Mouse (Mus musculus) midbrain, embryonic 15.5 days (tissue): ENCODE measurements at regions not wholly inside any gene's neighbourhood (a gene's known extent, or its start where the extent isn't known, plus 50 kb on each side); places are given as distances from the start of the nearest gene placed in this dataset.

Experiments used
- ATAC-seq: fragments of 200-750 bp; cut with Nextera tagmentation; replicated peaks from 2 replicates; pipeline ENCODE4 v1.8.0; 2017; ENCODE audit warnings: moderate TSS enrichment
- H3K27ac ChIP-seq: fragments of 300-500 bp; sonication (generic); 2 replicates; pipeline ENCODE4 v1.5.1; 2015; ENCODE audit warnings: mild to moderate bottlenecking, inconsistent platforms
- H3K27me3 ChIP-seq: fragments of 300-500 bp; sonication (generic); replicated peaks from 2 replicates; pipeline ENCODE4 v1.6.1; 2015; ENCODE audit warnings: inconsistent platforms
- H3K36me3 ChIP-seq: fragments of 300-500 bp; sonication (generic); replicated peaks from 2 replicates; pipeline ENCODE4 v1.6.1; 2015; ENCODE audit warnings: inconsistent platforms
- H3K4me1 ChIP-seq: fragments of 300-500 bp; sonication (generic); 2 replicates; pipeline ENCODE4 v1.6.1; 2015; ENCODE audit warnings: inconsistent platforms
- H3K4me2 ChIP-seq: fragments of 300-500 bp; sonication (generic); 2 replicates; pipeline ENCODE4 v1.6.1; 2015; ENCODE audit warnings: inconsistent platforms, mild to moderate bottlenecking, moderate library complexity
- H3K4me3 ChIP-seq: fragments of 300-500 bp; sonication (generic); 2 replicates; pipeline ENCODE4 v1.5.1; 2015; ENCODE audit warnings: mild to moderate bottlenecking, inconsistent platforms
- H3K9ac ChIP-seq: fragments of 300-500 bp; sonication (generic); 2 replicates; pipeline ENCODE4 v1.6.1; 2015; ENCODE audit warnings: mild to moderate bottlenecking, inconsistent platforms
- H3K9me3 ChIP-seq: fragments of 300-500 bp; sonication (generic); 2 replicates; pipeline ENCODE4 v1.6.1; 2016; ENCODE audit warnings: inconsistent platforms
- WGBS: fragments of 180-500 bp; shearing (Covaris S2); methylation state at CpG from one replicate; pipeline ENCODE4 v1.1.7; 2015; ENCODE audit warnings: mixed read lengths; 5-methylcytosine and 5-hydroxymethylcytosine counted together

DNA sequence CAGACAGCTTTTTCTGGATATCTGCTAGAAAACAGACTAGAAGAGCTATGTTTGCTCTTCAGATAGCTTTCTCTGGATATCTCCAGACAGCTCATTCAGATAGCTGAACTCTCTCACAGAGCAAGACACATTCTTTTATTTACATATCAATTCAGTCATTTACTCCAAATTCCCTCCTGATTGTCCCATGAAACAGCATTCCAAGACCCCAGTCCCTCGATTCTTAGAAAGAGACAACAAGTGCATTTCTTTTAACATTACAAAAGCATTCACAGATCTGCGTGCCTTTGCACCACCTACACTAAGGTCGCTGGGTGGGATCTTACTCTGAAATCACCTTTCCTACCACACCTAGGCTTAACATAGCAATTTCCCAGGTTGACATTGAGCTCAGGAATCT lies 1039.5 kb upstream of the Ddx18 start:
- Histone ChIP-seq H3K4me1 (no peaks in the 10 kb centered on the region), H3K27ac (no peak overlapping the region), H3K4me2 (no peak overlapping the region), H3K36me3 (no peaks in the 10 kb centered on the region), H3K9me3 (no peaks in the 10 kb centered on the region), H3K9ac (no peak overlapping the region), H3K27me3 (no peaks in the 10 kb centered on the region), H3K4me3 (no peak overlapping the region)
- no peak for ATAC-seq
- 52% methylated on average over 3 of the region's 3 CpGs for WGBS

DNA sequence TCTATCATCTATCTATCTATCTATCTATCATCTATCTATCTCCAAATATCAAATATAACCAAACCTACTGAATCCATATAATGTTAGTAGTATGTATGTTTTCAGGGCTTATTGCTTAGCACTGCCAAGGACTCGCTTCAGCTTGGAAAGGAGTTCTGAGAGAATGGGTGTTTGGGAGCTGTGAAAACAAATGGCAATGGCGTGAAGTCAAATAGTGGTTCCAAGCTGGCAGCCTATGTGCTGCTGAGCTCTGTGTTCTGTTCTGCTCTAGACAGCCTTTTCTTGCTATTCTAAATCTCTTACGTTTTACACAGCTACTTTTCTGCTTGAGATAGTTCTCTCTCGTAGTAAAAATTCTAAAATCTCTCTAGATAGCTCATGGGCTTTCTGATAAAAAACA lies 1008.2 kb upstream of the Ddx18 start:
- ATAC-seq = no peak
- H3K36me3 ChIP-seq = no peaks in the 10 kb centered on the region
- WGBS = 76% methylated on average over 4 of the region's 4 CpGs

DNA sequence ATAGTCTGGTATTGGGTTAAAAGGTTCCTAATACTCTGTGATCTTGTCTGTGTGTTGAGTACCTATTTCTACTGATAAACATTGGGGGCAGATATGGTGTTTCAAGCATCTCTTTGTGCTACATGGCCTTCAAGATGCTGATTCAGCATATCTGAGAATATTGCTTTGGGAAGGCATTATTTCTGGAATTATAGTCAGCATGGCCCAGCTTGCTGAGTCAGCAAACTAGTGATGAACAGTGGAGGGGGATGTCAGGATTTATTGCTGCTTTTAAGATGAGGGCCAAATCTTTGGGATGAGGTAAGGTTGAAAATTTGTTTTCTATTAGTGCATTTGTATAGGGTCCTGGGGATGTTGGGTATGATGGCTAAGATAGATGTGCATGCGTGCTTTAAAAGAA lies 983.8 kb upstream of the Ddx18 start:
- no peak overlapping the region for H3K9ac ChIP-seq
- H3K4me2 ChIP-seq = no peak overlapping the region
- WGBS = 98% methylated on average over 1 of the region's 1 CpGs
- H3K4me3 ChIP-seq = no peak overlapping the region
- H3K27ac ChIP-seq = no peak overlapping the region
- H3K9me3 ChIP-seq = no peaks in the 10 kb centered on the region
- ATAC-seq = no peak
- H3K27me3 ChIP-seq = no peaks in the 10 kb centered on the region
- no peaks in the 10 kb centered on the region for H3K36me3 ChIP-seq
- no peaks in the 10 kb centered on the region for H3K4me1 ChIP-seq

More for the DNA sequence above, 1008.2 kb upstream of the Ddx18 start:
- no peaks in the 10 kb centered on the region for H3K9me3 ChIP-seq
- no peaks in the 10 kb centered on the region for H3K27me3 ChIP-seq
- no peak overlapping the region for H3K27ac ChIP-seq
- no peak overlapping the region for H3K9ac ChIP-seq
- no peak overlapping the region for H3K4me2 ChIP-seq
- no peak overlapping the region for H3K4me3 ChIP-seq
- no peaks in the 10 kb centered on the region for H3K4me1 ChIP-seq

DNA sequence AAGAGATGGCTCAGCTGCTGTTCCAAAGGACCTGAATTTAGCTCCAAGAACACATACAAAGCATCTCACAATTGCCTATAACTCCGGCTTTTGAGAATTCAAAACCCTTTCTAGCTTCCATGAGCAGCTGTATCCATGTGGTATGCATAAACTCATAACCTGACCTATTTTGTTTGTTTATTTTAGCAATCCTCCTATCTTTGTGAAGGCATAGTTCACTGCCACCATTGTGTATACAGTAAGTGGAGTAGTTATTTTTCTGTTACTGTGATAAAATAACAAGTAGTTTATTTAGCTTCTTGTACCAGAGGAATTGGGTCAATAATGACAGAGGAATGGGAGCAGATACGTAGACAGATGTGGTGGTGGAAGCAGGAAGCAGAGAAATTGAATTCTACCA lies 941.8 kb upstream of the Ddx18 start:
- Histone ChIP-seq H3K4me3 (no peak overlapping the region), H3K4me1 (no peaks in the 10 kb centered on the region), H3K27ac (no peak overlapping the region), H3K9ac (no peak overlapping the region), H3K36me3 (no peaks in the 10 kb centered on the region), H3K9me3 (no peaks in the 10 kb centered on the region), H3K27me3 (no peaks in the 10 kb centered on the region), H3K4me2 (no peak overlapping the region)
- ATAC-seq = no peak
- 81% methylated on average over 2 of the region's 2 CpGs for WGBS

- Histone ChIP-seq H3K27me3 (no peaks in the 10 kb centered on the region), H3K9ac (no peak overlapping the region), H3K4me2 (no peak overlapping the region), H3K9me3 (no peaks in the 10 kb centered on the region), H3K27ac (no peak overlapping the region), H3K4me1 (no peaks in the 10 kb centered on the region), H3K4me3 (no peak overlapping the region), H3K36me3 (no peaks in the 10 kb centered on the region)
- 57% methylated on average over 4 of the region's 4 CpGs for WGBS
- ATAC-seq = peak; percentile 62; the same call in 1 of the 2 replicates
Observed at GRCm38 (mm10) chr1:122501707-122502106, 933.9 kb upstream of the Ddx18 start.

DNA sequence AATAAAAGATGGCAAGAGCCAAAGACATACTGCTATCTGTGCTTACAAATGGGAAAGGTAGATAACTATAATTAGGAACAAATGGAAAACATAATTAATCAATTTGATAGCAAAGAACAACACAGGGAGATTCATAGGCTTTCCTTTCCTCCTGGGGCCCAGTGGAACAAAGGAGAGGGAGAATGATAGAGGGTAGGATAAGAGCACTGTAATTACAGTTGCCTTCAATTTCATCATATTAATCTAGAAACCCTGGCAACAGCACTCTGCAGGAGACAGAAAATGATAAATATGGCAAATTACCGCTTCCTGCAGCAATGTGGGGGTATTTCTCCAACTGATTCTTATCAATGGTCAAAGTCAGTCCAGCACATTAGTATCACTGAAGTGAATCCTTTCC lies 910.2 kb upstream of the Ddx18 start:
- ATAC-seq = no peak
- no peak overlapping the region for H3K9ac ChIP-seq
- H3K9me3 ChIP-seq = no peaks in the 10 kb centered on the region
- H3K27ac ChIP-seq = no peak overlapping the region
- no peaks in the 10 kb centered on the region for H3K36me3 ChIP-seq
- WGBS = 70% methylated on average over 1 of the region's 1 CpGs
- no peaks in the 10 kb centered on the region for H3K27me3 ChIP-seq
- no peak overlapping the region for H3K4me3 ChIP-seq
- H3K4me1 ChIP-seq = no peaks in the 10 kb centered on the region
- H3K4me2 ChIP-seq = no peak overlapping the region

DNA sequence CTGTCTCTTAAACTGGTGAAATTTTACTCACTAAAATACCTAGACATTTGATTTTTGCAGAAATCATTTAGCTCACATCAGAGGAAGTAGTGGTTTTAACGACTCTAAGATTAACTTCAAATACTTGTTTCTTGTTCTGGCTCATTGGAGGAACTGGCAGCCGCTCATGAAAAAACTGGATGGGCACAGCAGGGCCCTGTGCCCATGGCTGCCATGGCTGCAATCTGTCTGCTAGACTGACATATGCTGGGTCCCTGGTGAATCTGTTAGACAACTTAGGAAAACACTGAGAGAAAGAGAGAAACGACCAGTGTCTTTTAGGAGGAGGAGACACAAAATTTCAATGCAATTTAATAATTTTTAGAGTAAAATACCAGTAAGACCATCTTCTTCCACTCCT lies 896.1 kb upstream of the Ddx18 start:
- WGBS = 78% methylated on average over 3 of the region's 3 CpGs
- H3K9ac ChIP-seq = no peak overlapping the region
- no peaks in the 10 kb centered on the region for H3K36me3 ChIP-seq
- ATAC-seq = no peak
- no peak overlapping the region for H3K4me2 ChIP-seq
- no peak overlapping the region for H3K27ac ChIP-seq
- no peaks in the 10 kb centered on the region for H3K4me1 ChIP-seq
- no peaks in the 10 kb centered on the region for H3K27me3 ChIP-seq
- no peaks in the 10 kb centered on the region for H3K9me3 ChIP-seq
- H3K4me3 ChIP-seq = no peak overlapping the region

- ATAC-seq = no peak
- Histone ChIP-seq H3K9ac (no peak overlapping the region), H3K4me1 (no peaks in the 10 kb centered on the region), H3K36me3 (no peaks in the 10 kb centered on the region), H3K4me2 (no peak overlapping the region), H3K27me3 (no peaks in the 10 kb centered on the region), H3K27ac (no peak overlapping the region), H3K9me3 (no peaks in the 10 kb centered on the region), H3K4me3 (no peak overlapping the region)
- WGBS = 80% methylated on average over 2 of the region's 2 CpGs
Observed at GRCm38 (mm10) chr1:122459056-122459455, 891.3 kb upstream of the Ddx18 start.

DNA sequence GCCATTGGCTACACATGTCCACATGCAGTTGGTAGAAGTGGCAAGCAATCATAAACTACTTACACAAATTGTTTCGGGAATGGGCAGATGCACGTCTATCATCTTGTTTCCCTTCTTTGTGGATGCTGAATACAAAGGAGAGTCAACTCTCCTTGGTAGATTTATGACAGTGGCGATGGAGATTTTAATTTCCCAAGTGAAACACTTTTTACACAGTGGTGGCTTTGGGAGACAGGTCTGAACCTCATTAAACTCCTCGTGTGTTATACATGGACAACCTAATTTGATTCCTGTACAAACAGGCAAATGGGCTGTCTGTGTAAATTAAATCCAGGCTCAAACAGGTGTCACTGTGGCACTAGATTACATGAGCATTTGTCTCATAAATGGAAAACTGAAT lies 887.1 kb upstream of the Ddx18 start:
- 73% methylated on average over 4 of the region's 4 CpGs for WGBS
- Histone ChIP-seq H3K27me3 (no peaks in the 10 kb centered on the region), H3K9me3 (no peaks in the 10 kb centered on the region), H3K27ac (no peak overlapping the region), H3K9ac (no peak overlapping the region), H3K4me1 (no peaks in the 10 kb centered on the region), H3K4me3 (no peak overlapping the region), H3K4me2 (no peak overlapping the region), H3K36me3 (no peaks in the 10 kb centered on the region)
- no peak for ATAC-seq

- no peaks in the 10 kb centered on the region for H3K9me3 ChIP-seq
- no peaks in the 10 kb centered on the region for H3K4me1 ChIP-seq
- no peaks in the 10 kb centered on the region for H3K36me3 ChIP-seq
- no peaks in the 10 kb centered on the region for H3K27me3 ChIP-seq
- 71% methylated on average over 3 of the region's 3 CpGs for WGBS
- H3K4me2 ChIP-seq = no peak overlapping the region
- H3K27ac ChIP-seq = no peak overlapping the region
- no peak overlapping the region for H3K9ac ChIP-seq
- no peak overlapping the region for H3K4me3 ChIP-seq
- ATAC-seq = no peak
Observed at GRCm38 (mm10) chr1:122453617-122454016, 885.8 kb upstream of the Ddx18 start.

DNA sequence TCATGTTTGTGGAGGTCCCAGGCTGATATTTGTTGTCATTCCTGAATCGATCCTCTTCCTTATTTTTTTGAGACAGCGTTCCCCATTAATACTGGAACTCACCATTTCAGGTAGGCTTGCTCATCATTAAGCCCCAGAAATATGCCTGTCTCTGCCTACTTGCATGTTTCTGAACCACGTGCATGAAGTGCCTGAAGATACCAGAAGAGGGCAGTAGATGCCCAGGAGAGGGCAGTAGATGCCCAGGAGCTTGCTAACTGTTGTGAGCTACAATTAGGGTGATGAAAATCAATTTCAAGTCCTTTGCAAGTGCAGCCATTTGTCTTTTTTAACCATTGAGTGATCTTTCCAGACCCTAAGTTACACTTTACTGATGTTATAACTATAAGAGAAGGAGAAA lies 871.6 kb upstream of the Ddx18 start:
- no peaks in the 10 kb centered on the region for H3K9me3 ChIP-seq
- no peaks in the 10 kb centered on the region for H3K27me3 ChIP-seq
- no peak overlapping the region for H3K27ac ChIP-seq
- no peak overlapping the region for H3K4me2 ChIP-seq
- ATAC-seq = no peak
- no peaks in the 10 kb centered on the region for H3K36me3 ChIP-seq
- H3K4me3 ChIP-seq = no peak overlapping the region
- 77% methylated on average over 3 of the region's 3 CpGs for WGBS
- no peaks in the 10 kb centered on the region for H3K4me1 ChIP-seq
- H3K9ac ChIP-seq = no peak overlapping the region

DNA sequence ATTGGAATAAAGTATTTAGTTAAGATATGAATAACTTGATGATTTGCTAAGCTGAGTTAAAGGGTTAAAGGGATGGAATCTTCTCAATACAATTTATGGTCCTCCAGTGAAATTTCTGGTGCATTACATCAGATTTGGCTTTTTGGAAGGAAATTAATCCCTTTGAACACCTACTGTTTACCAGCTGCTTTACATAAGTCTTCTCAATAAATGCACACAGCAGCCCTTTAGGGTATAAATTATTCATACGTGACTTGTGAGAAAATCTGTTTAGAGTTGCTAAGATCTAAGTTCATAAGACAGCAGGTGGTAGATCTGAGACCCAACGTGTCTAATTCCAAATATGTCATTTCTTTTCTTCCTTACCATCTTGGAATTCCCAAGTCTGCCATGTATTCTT lies 855.7 kb upstream of the Ddx18 start:
- H3K4me3 ChIP-seq = no peak overlapping the region
- no peak overlapping the region for H3K9ac ChIP-seq
- ATAC-seq = no peak
- no peak overlapping the region for H3K4me2 ChIP-seq
- WGBS = 37% methylated on average over 2 of the region's 2 CpGs
- no peaks in the 10 kb centered on the region for H3K36me3 ChIP-seq
- no peaks in the 10 kb centered on the region for H3K27me3 ChIP-seq
- H3K4me1 ChIP-seq = no peaks in the 10 kb centered on the region
- no peaks in the 10 kb centered on the region for H3K9me3 ChIP-seq
- no peak overlapping the region for H3K27ac ChIP-seq

DNA sequence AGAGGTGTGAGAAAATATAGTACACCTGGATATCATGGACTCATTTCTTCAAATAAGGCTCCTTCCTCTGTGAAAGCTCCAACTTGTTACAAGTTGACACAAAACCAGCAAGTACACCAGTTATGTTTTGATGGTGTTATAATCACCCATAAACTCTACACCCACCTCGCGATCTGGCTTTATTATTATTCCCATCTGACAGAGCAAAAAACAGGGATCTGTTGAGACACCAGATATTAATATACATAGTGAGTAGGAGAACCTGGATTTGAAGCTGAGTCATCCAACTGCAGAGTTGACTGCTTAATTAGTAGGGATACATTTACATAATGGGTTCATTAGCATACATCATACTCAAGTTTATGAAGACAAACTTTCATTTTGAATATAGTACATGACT lies 828.6 kb upstream of the Ddx18 start:
- no peaks in the 10 kb centered on the region for H3K36me3 ChIP-seq
- H3K27ac ChIP-seq = no peak overlapping the region
- no peak overlapping the region for H3K4me2 ChIP-seq
- H3K4me1 ChIP-seq = no peaks in the 10 kb centered on the region
- no peak for ATAC-seq
- H3K9me3 ChIP-seq = no peaks in the 10 kb centered on the region
- no peak overlapping the region for H3K9ac ChIP-seq
- 91% methylated on average over 2 of the region's 2 CpGs for WGBS
- H3K4me3 ChIP-seq = no peak overlapping the region
- H3K27me3 ChIP-seq = no peaks in the 10 kb centered on the region
